Mouse (Mus musculus): ENCODE data around the gene Gng7. TPM values are rescaled to one million over a fixed set of nuclear protein-coding genes. Genes with fewer than 3 reads are reported as not detected.

The Gng7 gene
- polyA plus RNA-seq, 1 experiment from 2014 or later: 4.7 TPM

DNA sequence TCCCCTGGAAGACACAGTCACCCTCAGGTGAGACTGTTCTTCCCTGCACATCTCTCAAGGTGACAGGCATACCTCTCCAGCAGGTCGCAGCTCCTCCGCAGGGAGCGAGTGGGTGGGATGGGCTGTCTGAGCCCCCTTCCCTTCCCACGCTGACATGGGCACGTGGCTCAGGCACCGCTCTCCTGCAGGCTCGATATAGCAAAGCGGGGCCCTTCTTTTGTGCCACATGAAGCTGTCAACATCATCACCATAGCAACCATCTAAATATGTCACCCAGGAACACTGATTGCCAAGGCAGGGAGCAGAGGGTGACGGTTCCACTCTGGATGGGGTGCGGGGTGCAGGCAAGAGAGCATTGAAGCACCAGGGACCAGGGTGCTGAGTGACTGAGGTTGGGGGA lies 13.6 kb downstream of the Gng7 start:
- no peak for ATAC-seq (replicated peaks; ENCODE audit: low FRiP score, low TSS enrichment, low read depth)
- no peaks in the 10 kb centered on the region for H3K27me3 ChIP-seq (replicated peaks; ENCODE audit: control insufficient read depth, insufficient read depth, low read length)
- H3K36me3 ChIP-seq (ENCODE audit: control insufficient read depth, insufficient read depth, low read length): no peaks in the 10 kb centered on the region
- H3K4me2 ChIP-seq (ENCODE audit: low read length): no peak overlapping the region
- H3K9ac ChIP-seq (ENCODE audit: low read length): no peak overlapping the region
- H3K4me1 ChIP-seq (replicated peaks; ENCODE audit: control insufficient read depth, insufficient read depth, low read length): no peaks in the 10 kb centered on the region; the same call in 1 of the 2 replicates
- no peak overlapping the region for H3K4me3 ChIP-seq (ENCODE audit: low read depth, low read length)
- WGBS: 63% methylated on average over 10 of the region's 10 CpGs
- no peaks in the 10 kb centered on the region for H3K9me3 ChIP-seq (ENCODE audit: control insufficient read depth, low read length)
- DNase-seq (ENCODE audit: low spot score): no peak
- H3K27ac ChIP-seq (ENCODE audit: low read depth): no peak overlapping the region

DNA sequence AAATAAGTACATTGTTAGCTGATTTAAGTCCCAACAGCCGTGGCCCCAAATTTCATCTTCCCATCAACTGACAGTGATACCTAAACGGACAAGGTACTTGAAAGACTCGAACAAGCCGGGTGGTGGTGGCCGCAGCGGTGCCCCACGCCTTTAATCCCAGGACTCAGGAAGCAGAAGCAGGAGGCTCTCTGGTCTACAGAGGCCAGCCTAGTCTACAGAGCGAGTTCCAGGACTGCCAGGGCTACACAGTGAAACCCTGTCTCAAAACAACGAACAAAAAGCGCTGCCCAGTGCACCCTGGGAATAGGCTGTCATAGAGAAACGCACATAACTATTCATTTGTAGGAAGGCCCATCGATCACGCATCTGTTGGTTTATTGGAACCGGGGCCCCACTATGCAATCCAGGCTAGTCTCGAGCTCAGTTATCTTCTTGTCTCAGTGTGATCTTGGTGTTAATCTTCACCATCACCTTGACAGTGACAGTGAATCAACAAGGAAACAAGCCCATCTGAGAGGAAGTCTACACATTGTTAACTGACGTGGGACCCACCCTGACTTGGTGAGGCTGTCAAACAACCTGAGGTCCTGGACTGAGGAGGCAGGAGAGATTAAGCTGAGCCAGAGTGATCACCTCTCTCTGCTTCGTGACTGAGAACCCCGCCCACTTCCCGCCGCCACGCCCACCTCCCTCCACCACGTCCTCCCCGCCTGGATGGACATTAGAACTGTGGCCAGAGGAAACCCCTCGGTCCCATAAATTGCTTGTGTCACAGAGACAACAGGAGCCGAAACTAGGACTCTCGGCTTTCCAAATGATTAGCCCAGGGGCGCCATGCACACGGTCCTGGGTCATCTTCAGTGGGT lies 14.3 kb downstream of the Gng7 start:
- no peaks in the 10 kb centered on the region; the same call in 1 of the 2 replicates for H3K4me1 ChIP-seq (replicated peaks; ENCODE audit: control insufficient read depth, insufficient read depth, low read length)
- ATAC-seq (replicated peaks; ENCODE audit: low FRiP score, low TSS enrichment, low read depth) (no peak; the same call in 1 of the 2 replicates), DNase-seq (ENCODE audit: low spot score) (no peak)
- no peak overlapping the region for H3K4me2 ChIP-seq (ENCODE audit: low read length)
- no peak overlapping the region for H3K9ac ChIP-seq (ENCODE audit: low read length)
- WGBS: 44% methylated on average over 28 of the region's 28 CpGs
- no peaks in the 10 kb centered on the region for H3K27me3 ChIP-seq (replicated peaks; ENCODE audit: control insufficient read depth, insufficient read depth, low read length)
- no peaks in the 10 kb centered on the region for H3K9me3 ChIP-seq (ENCODE audit: control insufficient read depth, low read length)
- no peaks in the 10 kb centered on the region for H3K36me3 ChIP-seq (ENCODE audit: control insufficient read depth, insufficient read depth, low read length)
- no peak overlapping the region for H3K4me3 ChIP-seq (ENCODE audit: low read depth, low read length)
- H3K27ac ChIP-seq (ENCODE audit: low read depth): no peak overlapping the region

DNA sequence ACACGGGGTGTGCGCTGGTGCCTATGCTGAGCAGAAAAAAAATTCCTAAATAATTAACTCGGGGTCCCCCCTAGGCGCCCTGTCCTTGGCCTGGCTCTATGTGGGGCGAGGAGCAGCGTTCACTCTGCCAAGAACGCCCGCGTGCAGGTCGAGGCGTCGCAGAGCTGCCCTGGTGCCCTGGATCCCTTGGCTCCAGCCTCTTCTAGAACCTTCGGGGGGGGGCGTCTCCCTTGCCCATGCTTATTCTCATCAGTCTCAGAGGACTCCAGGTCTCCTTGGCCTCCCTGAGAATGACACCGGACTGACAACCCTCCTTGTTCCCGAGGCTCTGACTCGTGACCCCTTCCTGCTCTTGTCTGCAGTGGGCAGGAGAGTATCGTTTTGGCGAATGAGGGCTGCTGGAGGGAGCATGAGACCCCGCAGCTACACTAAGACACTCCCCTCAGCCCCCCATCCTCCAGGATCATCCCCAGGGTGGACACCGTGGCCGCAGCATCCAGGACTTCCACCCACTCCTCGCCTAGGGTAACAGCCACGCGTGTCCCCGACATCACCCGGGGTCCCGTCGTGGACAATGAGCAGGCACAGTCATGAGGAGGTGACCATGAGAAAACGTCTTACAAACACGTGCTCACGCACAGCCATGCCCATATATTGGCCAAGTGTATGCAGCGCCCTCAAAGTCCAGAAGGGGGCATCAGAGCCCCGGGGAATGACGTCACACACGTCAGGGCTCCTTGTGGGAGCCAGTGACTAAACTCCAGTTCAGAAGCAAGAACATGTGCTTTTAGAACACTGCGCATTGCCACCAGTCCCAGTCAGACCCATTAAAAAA lies 15.2 kb downstream of the Gng7 start:
- Histone ChIP-seq H3K9me3 (ENCODE audit: control insufficient read depth, low read length) (no peaks in the 10 kb centered on the region), H3K4me3 (ENCODE audit: low read depth, low read length) (no peak overlapping the region), H3K27ac (ENCODE audit: low read depth) (no peak overlapping the region), H3K4me1 (replicated peaks; ENCODE audit: control insufficient read depth, insufficient read depth, low read length) (no peaks in the 10 kb centered on the region; the same call in 1 of the 2 replicates), H3K27me3 (replicated peaks; ENCODE audit: control insufficient read depth, insufficient read depth, low read length) (no peaks in the 10 kb centered on the region), H3K4me2 (ENCODE audit: low read length) (0 out of 2 replicates have a peak overlapping the region, but pooled peaks have one; percentile 18), H3K36me3 (ENCODE audit: control insufficient read depth, insufficient read depth, low read length) (no peaks in the 10 kb centered on the region), H3K9ac (ENCODE audit: low read length) (no peak overlapping the region)
- peak; percentile 68 for ATAC-seq (replicated peaks; ENCODE audit: low FRiP score, low TSS enrichment, low read depth)
- DNase-seq (ENCODE audit: low spot score): peak; percentile 94
- 28% methylated on average over 37 of the region's 37 CpGs for WGBS

DNA sequence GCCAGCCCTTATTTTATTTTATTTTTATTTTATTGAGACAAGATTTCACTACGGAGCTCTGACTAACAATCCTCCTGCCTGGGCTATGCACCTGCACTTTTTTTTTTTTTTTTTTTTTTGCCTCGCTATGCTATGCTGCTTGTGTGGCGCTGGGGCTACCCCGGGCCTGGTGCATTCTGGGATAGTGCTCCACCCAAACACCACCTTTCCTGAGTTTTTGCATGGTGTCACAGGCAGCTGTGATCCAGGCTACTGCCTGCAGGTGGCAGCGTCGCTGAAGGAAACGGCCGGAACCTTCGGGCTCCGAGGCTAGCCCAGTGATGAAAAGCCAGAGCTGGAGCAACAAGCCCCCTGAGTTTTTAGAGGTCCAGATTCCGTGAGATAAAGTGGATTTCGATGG lies 16.0 kb downstream of the Gng7 start:
- ATAC-seq (replicated peaks; ENCODE audit: low FRiP score, low TSS enrichment, low read depth): no peak; the same call in 1 of the 2 replicates
- Histone ChIP-seq H3K9ac (ENCODE audit: low read length) (no peak overlapping the region), H3K9me3 (ENCODE audit: control insufficient read depth, low read length) (no peaks in the 10 kb centered on the region), H3K4me2 (ENCODE audit: low read length) (no peak overlapping the region), H3K27ac (ENCODE audit: low read depth) (no peak overlapping the region), H3K36me3 (ENCODE audit: control insufficient read depth, insufficient read depth, low read length) (no peaks in the 10 kb centered on the region), H3K4me3 (ENCODE audit: low read depth, low read length) (no peak overlapping the region), H3K27me3 (replicated peaks; ENCODE audit: control insufficient read depth, insufficient read depth, low read length) (no peaks in the 10 kb centered on the region), H3K4me1 (replicated peaks; ENCODE audit: control insufficient read depth, insufficient read depth, low read length) (no peaks in the 10 kb centered on the region; the same call in 1 of the 2 replicates)
- WGBS: 13% methylated on average over 12 of the region's 12 CpGs
- DNase-seq (ENCODE audit: low spot score): peak; percentile 74

DNA sequence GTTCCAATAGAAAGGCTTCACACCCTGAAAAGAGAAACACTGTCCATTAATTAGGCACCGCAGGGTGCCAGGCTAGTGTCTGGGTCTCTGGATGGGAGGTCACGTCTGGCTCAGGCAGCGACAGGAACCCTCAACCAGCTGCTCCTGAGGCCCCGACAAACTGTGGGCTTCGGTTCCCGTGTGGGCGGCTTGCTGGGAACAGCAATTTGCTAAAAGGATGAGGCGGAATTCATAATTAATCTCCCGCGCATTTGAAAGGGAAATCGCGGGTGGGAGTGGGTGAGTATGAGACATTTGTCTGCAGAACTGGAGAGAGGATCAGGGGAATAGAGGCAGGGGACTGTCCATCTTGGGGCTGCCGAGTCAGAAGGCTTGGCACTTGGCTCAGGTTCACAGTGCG lies 16.7 kb downstream of the Gng7 start:
- Histone ChIP-seq H3K27me3 (replicated peaks; ENCODE audit: control insufficient read depth, insufficient read depth, low read length) (no peaks in the 10 kb centered on the region), H3K4me2 (ENCODE audit: low read length) (no peak overlapping the region), H3K27ac (ENCODE audit: low read depth) (no peak overlapping the region), H3K9ac (ENCODE audit: low read length) (no peak overlapping the region), H3K4me3 (ENCODE audit: low read depth, low read length) (no peak overlapping the region), H3K4me1 (replicated peaks; ENCODE audit: control insufficient read depth, insufficient read depth, low read length) (no peaks in the 10 kb centered on the region; the same call in 1 of the 2 replicates), H3K36me3 (ENCODE audit: control insufficient read depth, insufficient read depth, low read length) (no peaks in the 10 kb centered on the region), H3K9me3 (ENCODE audit: control insufficient read depth, low read length) (no peaks in the 10 kb centered on the region)
- ATAC-seq (replicated peaks; ENCODE audit: low FRiP score, low TSS enrichment, low read depth) (no peak), DNase-seq (ENCODE audit: low spot score) (no peak)
- WGBS: 45% methylated on average over 14 of the region's 14 CpGs

DNA sequence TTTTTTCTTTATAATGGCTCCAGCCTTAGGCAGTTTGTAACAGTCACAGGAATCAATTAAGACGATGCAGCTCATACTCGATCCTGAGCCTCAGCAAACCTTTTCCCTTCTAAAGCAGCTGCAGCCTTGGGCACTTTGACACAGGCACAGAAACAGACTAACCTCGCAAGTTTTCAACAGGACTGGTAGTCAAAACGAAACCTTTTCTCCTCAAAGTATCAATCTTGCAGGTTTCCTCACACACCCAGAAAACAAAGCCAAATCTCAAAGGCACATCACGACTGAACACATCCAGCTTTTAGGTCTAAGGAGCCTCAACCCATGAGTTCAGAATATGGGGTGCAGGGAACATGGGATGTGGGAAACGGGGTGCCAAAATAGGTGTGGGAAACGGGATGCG lies 17.4 kb downstream of the Gng7 start:
- 81% methylated on average over 8 of the region's 8 CpGs for WGBS
- Histone ChIP-seq H3K27me3 (replicated peaks; ENCODE audit: control insufficient read depth, insufficient read depth, low read length) (no peaks in the 10 kb centered on the region), H3K4me3 (ENCODE audit: low read depth, low read length) (no peak overlapping the region), H3K27ac (ENCODE audit: low read depth) (no peak overlapping the region), H3K9ac (ENCODE audit: low read length) (no peak overlapping the region), H3K4me2 (ENCODE audit: low read length) (no peak overlapping the region), H3K36me3 (ENCODE audit: control insufficient read depth, insufficient read depth, low read length) (no peaks in the 10 kb centered on the region), H3K9me3 (ENCODE audit: control insufficient read depth, low read length) (no peaks in the 10 kb centered on the region), H3K4me1 (replicated peaks; ENCODE audit: control insufficient read depth, insufficient read depth, low read length) (no peaks in the 10 kb centered on the region; the same call in 1 of the 2 replicates)
- no peak for ATAC-seq (replicated peaks; ENCODE audit: low FRiP score, low TSS enrichment, low read depth)
- DNase-seq (ENCODE audit: low spot score): no peak

DNA sequence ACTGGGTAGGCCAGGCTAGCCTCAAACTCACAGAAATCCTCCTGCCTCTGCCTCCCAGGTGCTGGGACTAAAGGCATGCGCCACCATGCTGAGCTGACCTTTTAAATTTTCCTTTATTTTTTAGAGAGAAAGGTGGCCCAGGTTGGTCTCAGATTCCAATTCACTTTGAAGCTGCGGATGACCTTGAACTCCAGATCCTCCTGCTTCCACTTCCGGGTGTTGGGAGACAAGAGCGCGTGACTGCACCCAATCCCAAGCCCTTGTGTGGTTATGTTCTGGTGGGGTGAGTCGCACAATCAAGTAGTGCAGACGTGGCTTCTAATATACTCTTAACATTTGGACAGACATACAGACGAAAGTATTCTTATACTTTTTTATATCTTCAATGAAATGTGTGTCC lies 18.2 kb downstream of the Gng7 start:
- Histone ChIP-seq H3K4me3 (ENCODE audit: low read depth, low read length) (no peak overlapping the region), H3K27ac (ENCODE audit: low read depth) (no peak overlapping the region), H3K4me1 (replicated peaks; ENCODE audit: control insufficient read depth, insufficient read depth, low read length) (no peaks in the 10 kb centered on the region; the same call in 1 of the 2 replicates), H3K27me3 (replicated peaks; ENCODE audit: control insufficient read depth, insufficient read depth, low read length) (no peaks in the 10 kb centered on the region), H3K36me3 (ENCODE audit: control insufficient read depth, insufficient read depth, low read length) (no peaks in the 10 kb centered on the region), H3K9ac (ENCODE audit: low read length) (no peak overlapping the region), H3K4me2 (ENCODE audit: low read length) (no peak overlapping the region), H3K9me3 (ENCODE audit: control insufficient read depth, low read length) (no peaks in the 10 kb centered on the region)
- 93% methylated on average over 8 of the region's 8 CpGs for WGBS
- DNase-seq (ENCODE audit: low spot score) (no peak), ATAC-seq (replicated peaks; ENCODE audit: low FRiP score, low TSS enrichment, low read depth) (no peak)

DNA sequence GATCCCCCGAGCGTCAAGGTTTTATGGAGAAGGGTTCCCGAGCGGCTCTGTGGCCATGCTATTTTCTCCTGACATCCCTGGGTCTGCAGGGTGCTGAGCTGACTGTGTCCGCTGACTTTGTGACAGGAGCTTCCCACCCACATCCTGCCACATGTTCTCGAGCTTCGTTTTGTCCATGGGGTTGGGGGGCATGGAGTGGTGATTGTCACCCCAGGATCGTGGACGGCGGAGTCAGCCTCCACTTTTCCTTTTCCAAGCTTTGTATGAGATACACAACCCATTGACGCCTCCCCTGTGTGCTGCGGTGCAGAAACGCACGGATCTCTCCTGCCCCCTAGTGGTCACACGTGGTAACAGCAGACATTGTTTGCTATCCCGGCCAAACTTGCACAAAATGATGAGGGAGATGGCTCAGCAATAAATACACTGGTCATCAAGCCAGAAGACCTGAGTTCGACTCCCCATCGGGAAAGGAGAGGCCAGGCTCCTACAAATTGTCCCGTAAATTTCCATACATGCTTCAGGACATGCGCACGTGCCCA lies 19.6 kb downstream of the Gng7 start:
- no peak for ATAC-seq (replicated peaks; ENCODE audit: low FRiP score, low TSS enrichment, low read depth)
- H3K4me2 ChIP-seq (ENCODE audit: low read length): no peak overlapping the region
- H3K27me3 ChIP-seq (replicated peaks; ENCODE audit: control insufficient read depth, insufficient read depth, low read length): no peaks in the 10 kb centered on the region
- H3K4me1 ChIP-seq (replicated peaks; ENCODE audit: control insufficient read depth, insufficient read depth, low read length): no peaks in the 10 kb centered on the region; the same call in 1 of the 2 replicates
- no peak overlapping the region for H3K27ac ChIP-seq (ENCODE audit: low read depth)
- H3K9ac ChIP-seq (ENCODE audit: low read length): no peak overlapping the region
- WGBS: 12% methylated on average over 21 of the region's 21 CpGs
- H3K4me3 ChIP-seq (ENCODE audit: low read depth, low read length): no peak overlapping the region
- peak; percentile 91 for DNase-seq (ENCODE audit: low spot score)
- no peaks in the 10 kb centered on the region for H3K9me3 ChIP-seq (ENCODE audit: control insufficient read depth, low read length)
- no peaks in the 10 kb centered on the region for H3K36me3 ChIP-seq (ENCODE audit: control insufficient read depth, insufficient read depth, low read length)

Measured in intestine, embryonic 14.5 days (tissue).